Mouse (Mus musculus) cerebellum, adult 2 months (tissue): ENCODE results near the gene Gm45837.

ENCODE experiments used
- CTCF ChIP-seq: fragments of 200-500 bp; IDR thresholded peaks from 2 replicates; pipeline ENCODE4 v1.5.1; 2011; ENCODE audit warnings: low read depth, mild to moderate bottlenecking, control low read depth, low read length, moderate library complexity, borderline replicate concordance; ENCODE audit not compliant: insufficient read depth
- POLR2A ChIP-seq: fragments of 200-500 bp; IDR thresholded peaks from 2 replicates; pipeline ENCODE4 v1.6.1; 2011; ENCODE audit warnings: low read length, control low read depth, borderline replicate concordance; ENCODE audit not compliant: insufficient read depth

DNA sequence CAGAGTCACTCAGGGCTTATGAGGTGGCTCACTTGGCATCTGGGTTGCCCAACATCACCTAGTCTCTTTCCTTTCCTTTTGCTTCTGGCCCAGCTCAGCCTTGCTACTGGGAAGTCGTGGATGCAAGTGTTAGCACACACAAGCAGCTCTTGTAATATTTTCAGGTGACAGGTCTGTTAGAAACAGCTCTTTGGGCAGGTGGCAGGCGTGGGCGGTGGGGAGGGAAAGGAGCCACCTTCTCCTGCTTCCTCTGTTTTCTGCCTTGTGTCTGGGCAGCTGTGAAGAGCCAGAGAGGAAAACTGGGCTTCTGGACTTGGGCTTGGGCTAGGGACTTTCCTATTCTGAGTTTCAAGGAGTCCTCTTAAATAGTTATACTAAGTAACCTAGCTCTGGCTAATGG is 65.3 kb downstream of the Gm45837 start:
- TF ChIP-seq POLR2A (no peak), CTCF (no peak)
